Mouse (Mus musculus): ENCODE measurements around the gene Sorcs2. TPM values are rescaled to one million over a fixed set of nuclear protein-coding genes. Genes with fewer than 3 reads are reported as not detected.

Sorcs2 gene
- polyA plus RNA-seq, 1 experiment from 2014 or later = 21.8 TPM

- 20% methylated on average over 11 of the region's 11 CpGs for WGBS
- H3K27ac ChIP-seq (ENCODE audit: low read length) = no peak overlapping the region
- H3K9me3 ChIP-seq (ENCODE audit: control insufficient read depth, low read length) = no peaks in the 10 kb centered on the region
- no peaks in the 10 kb centered on the region for H3K4me1 ChIP-seq (replicated peaks; ENCODE audit: control insufficient read depth, insufficient read depth, low read length)
- no peak overlapping the region for H3K9ac ChIP-seq (ENCODE audit: low read length)
- no peak for ATAC-seq (ENCODE audit: low read depth)
- H3K27me3 ChIP-seq (ENCODE audit: control insufficient read depth, insufficient read depth, low read depth, low read length) = no peaks in the 10 kb centered on the region
- no peaks in the 10 kb centered on the region for H3K36me3 ChIP-seq (ENCODE audit: control insufficient read depth, insufficient read depth, low read length)
- no peak overlapping the region for H3K4me2 ChIP-seq (ENCODE audit: low read depth, low read length)
- H3K4me3 ChIP-seq (ENCODE audit: low read length) = no peak overlapping the region
These were observed 29.9 kb upstream of the Sorcs2 start for GRCm38 (mm10) chr5:36427831-36428230.

DNA sequence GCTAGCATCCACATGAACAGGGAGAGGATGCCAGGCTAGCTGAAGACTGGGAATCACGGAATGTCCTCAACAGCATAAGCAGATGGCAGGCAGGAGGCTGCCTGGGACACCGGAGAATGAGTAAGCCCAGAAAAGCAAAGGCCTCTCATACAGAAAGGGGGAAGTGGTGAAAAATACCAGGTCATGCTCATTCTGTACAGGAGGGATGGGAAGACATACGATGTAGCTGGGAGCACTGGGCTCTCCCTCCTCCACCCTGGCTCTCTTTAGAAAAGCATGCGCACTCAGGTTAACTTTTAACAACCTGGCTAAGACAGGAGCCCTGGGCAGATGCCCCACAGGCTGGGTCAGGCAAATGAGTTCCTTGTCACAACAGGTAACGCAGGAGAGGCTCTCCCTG, 28.5 kb upstream of the Sorcs2 start:
- no peak for ATAC-seq (ENCODE audit: low read depth)
- H3K27me3 ChIP-seq (ENCODE audit: control insufficient read depth, insufficient read depth, low read depth, low read length) = no peaks in the 10 kb centered on the region
- H3K27ac ChIP-seq (ENCODE audit: low read length) = no peak overlapping the region
- H3K9ac ChIP-seq (ENCODE audit: low read length) = no peak overlapping the region
- no peak overlapping the region for H3K4me2 ChIP-seq (ENCODE audit: low read depth, low read length)
- no peaks in the 10 kb centered on the region for H3K4me1 ChIP-seq (replicated peaks; ENCODE audit: control insufficient read depth, insufficient read depth, low read length)
- 60% methylated on average over 5 of the region's 5 CpGs for WGBS
- no peak overlapping the region for H3K4me3 ChIP-seq (ENCODE audit: low read length)
- no peaks in the 10 kb centered on the region for H3K9me3 ChIP-seq (ENCODE audit: control insufficient read depth, low read length)
- no peaks in the 10 kb centered on the region for H3K36me3 ChIP-seq (ENCODE audit: control insufficient read depth, insufficient read depth, low read length)

DNA sequence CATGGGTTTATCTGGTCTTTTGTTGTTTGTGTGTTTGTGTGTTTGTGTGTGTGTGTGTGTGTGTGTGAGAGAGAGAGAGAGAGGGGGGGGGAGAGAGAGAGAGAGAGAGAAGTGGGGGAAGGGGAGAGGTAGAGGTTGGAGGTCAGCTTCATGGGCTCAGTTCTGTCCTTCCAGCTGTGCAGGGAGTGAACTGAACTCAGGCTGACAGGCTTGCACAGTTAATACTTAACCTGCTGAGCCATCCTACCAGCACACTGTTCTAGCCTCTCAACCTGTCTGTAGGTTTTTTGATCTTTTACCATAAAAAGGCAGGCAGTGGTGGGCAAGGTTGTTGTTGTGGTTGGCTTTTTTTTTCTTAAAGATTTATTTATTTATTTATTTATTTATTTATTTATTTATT, 26.7 kb upstream of the Sorcs2 start:
- no peak overlapping the region for H3K9ac ChIP-seq (ENCODE audit: low read length)
- no peaks in the 10 kb centered on the region for H3K27me3 ChIP-seq (ENCODE audit: control insufficient read depth, insufficient read depth, low read depth, low read length)
- ATAC-seq (ENCODE audit: low read depth) = no peak
- no peak overlapping the region for H3K4me2 ChIP-seq (ENCODE audit: low read depth, low read length)
- no peaks in the 10 kb centered on the region for H3K36me3 ChIP-seq (ENCODE audit: control insufficient read depth, insufficient read depth, low read length)
- H3K27ac ChIP-seq (ENCODE audit: low read length) = no peak overlapping the region
- H3K4me1 ChIP-seq (replicated peaks; ENCODE audit: control insufficient read depth, insufficient read depth, low read length) = no peaks in the 10 kb centered on the region
- H3K9me3 ChIP-seq (ENCODE audit: control insufficient read depth, low read length) = no peaks in the 10 kb centered on the region
- no peak overlapping the region for H3K4me3 ChIP-seq (ENCODE audit: low read length)

- no peaks in the 10 kb centered on the region for H3K4me1 ChIP-seq (replicated peaks; ENCODE audit: control insufficient read depth, insufficient read depth, low read length)
- no peak for ATAC-seq (ENCODE audit: low read depth)
- no peaks in the 10 kb centered on the region for H3K36me3 ChIP-seq (ENCODE audit: control insufficient read depth, insufficient read depth, low read length)
These were observed 24.8 kb upstream of the Sorcs2 start for GRCm38 (mm10) chr5:36422689-36423088.

GRCm38 (mm10) chr5:36419861-36420260, 21.9 kb upstream of the Sorcs2 start:
- Histone ChIP-seq H3K27me3 (ENCODE audit: control insufficient read depth, insufficient read depth, low read depth, low read length) (no peaks in the 10 kb centered on the region), H3K4me1 (replicated peaks; ENCODE audit: control insufficient read depth, insufficient read depth, low read length) (no peaks in the 10 kb centered on the region), H3K4me3 (ENCODE audit: low read length) (no peak overlapping the region), H3K27ac (ENCODE audit: low read length) (no peak overlapping the region), H3K9ac (ENCODE audit: low read length) (no peak overlapping the region), H3K4me2 (ENCODE audit: low read depth, low read length) (no peak overlapping the region), H3K36me3 (ENCODE audit: control insufficient read depth, insufficient read depth, low read length) (no peaks in the 10 kb centered on the region), H3K9me3 (ENCODE audit: control insufficient read depth, low read length) (no peaks in the 10 kb centered on the region)
- ATAC-seq (ENCODE audit: low read depth) = no peak
- 73% methylated on average over 3 of the region's 3 CpGs for WGBS

More at GRCm38 (mm10) chr5:36422689-36423088, 24.8 kb upstream of the Sorcs2 start:
- H3K27me3 ChIP-seq (ENCODE audit: control insufficient read depth, insufficient read depth, low read depth, low read length) = no peaks in the 10 kb centered on the region
- no peak overlapping the region for H3K4me3 ChIP-seq (ENCODE audit: low read length)
- H3K4me2 ChIP-seq (ENCODE audit: low read depth, low read length) = no peak overlapping the region
- no peak overlapping the region for H3K9ac ChIP-seq (ENCODE audit: low read length)
- no peak overlapping the region for H3K27ac ChIP-seq (ENCODE audit: low read length)
- H3K9me3 ChIP-seq (ENCODE audit: control insufficient read depth, low read length) = no peaks in the 10 kb centered on the region

- Histone ChIP-seq H3K4me3 (ENCODE audit: low read length) (no peak overlapping the region), H3K36me3 (ENCODE audit: control insufficient read depth, insufficient read depth, low read length) (no peaks in the 10 kb centered on the region), H3K27ac (ENCODE audit: low read length) (no peak overlapping the region), H3K4me1 (replicated peaks; ENCODE audit: control insufficient read depth, insufficient read depth, low read length) (no peaks in the 10 kb centered on the region), H3K9ac (ENCODE audit: low read length) (no peak overlapping the region), H3K4me2 (ENCODE audit: low read depth, low read length) (no peak overlapping the region), H3K27me3 (ENCODE audit: control insufficient read depth, insufficient read depth, low read depth, low read length) (no peaks in the 10 kb centered on the region), H3K9me3 (ENCODE audit: control insufficient read depth, low read length) (no peaks in the 10 kb centered on the region)
- WGBS = 65% methylated on average over 6 of the region's 6 CpGs
- ATAC-seq (ENCODE audit: low read depth) = no peak
These were observed 16.9 kb upstream of the Sorcs2 start for GRCm38 (mm10) chr5:36414712-36415331.

GRCm38 (mm10) chr5:36398463-36399364, 775 bp upstream of the Sorcs2 start:
- no peaks in the 10 kb centered on the region for H3K9me3 ChIP-seq (ENCODE audit: control insufficient read depth, low read length)
- H3K27me3 ChIP-seq (ENCODE audit: control insufficient read depth, insufficient read depth, low read depth, low read length) = no peaks in the 10 kb centered on the region
- ATAC-seq (ENCODE audit: low read depth) = 0 out of 2 replicates have a peak, but pooled peaks have one; percentile 5
- no peak overlapping the region for H3K4me3 ChIP-seq (ENCODE audit: low read length)
- WGBS = 9% methylated on average over 18 of the region's 18 CpGs
- H3K27ac ChIP-seq (ENCODE audit: low read length) = no peak overlapping the region
- peak overlapping the region; percentile 30; the same call in 1 of the 2 replicates for H3K4me2 ChIP-seq (ENCODE audit: low read depth, low read length)
- H3K4me1 ChIP-seq (replicated peaks; ENCODE audit: control insufficient read depth, insufficient read depth, low read length) = peaks cover 24% of the 10 kb centered on the region
- no peak overlapping the region for H3K9ac ChIP-seq (ENCODE audit: low read length)
- H3K36me3 ChIP-seq (ENCODE audit: control insufficient read depth, insufficient read depth, low read length) = no peaks in the 10 kb centered on the region

DNA sequence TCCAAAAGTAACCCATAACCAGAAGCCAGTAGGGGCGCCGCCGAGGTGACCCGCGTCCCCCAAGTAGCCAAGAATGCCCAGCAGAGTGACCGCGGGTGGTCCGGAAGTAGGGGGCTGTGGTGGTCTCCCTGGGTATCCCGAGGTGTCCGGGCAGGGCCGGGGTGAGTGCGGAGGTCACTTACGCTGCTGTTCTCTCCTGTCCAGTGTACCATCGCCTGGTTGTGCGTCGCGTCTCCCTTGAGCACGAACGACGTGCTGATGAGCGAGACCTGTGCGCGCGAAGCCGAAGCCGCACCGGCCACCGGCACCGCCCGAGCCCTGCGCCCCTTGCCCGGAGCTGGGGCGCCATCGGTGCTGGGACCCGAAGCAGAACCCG, 567 bp downstream of the Sorcs2 start:
- peaks cover 28% of the 10 kb centered on the region for H3K4me1 ChIP-seq (replicated peaks; ENCODE audit: control insufficient read depth, insufficient read depth, low read length)
- WGBS = 1% methylated on average over 36 of the region's 36 CpGs
- peak overlapping the region; percentile 98 for H3K4me2 ChIP-seq (ENCODE audit: low read depth, low read length)
- no peaks in the 10 kb centered on the region for H3K36me3 ChIP-seq (ENCODE audit: control insufficient read depth, insufficient read depth, low read length)
- peak overlapping the region; percentile 72 for H3K27ac ChIP-seq (ENCODE audit: low read length)
- no peaks in the 10 kb centered on the region for H3K27me3 ChIP-seq (ENCODE audit: control insufficient read depth, insufficient read depth, low read depth, low read length)
- no peaks in the 10 kb centered on the region for H3K9me3 ChIP-seq (ENCODE audit: control insufficient read depth, low read length)
- peak overlapping the region; percentile 79 for H3K9ac ChIP-seq (ENCODE audit: low read length)
- peak overlapping the region; percentile 68 for H3K4me3 ChIP-seq (ENCODE audit: low read length)
- peak; percentile 15; the same call in 1 of the 2 replicates for ATAC-seq (ENCODE audit: low read depth)

GRCm38 (mm10) chr5:36396491-36397383, 1.2 kb downstream of the Sorcs2 start:
- H3K36me3 ChIP-seq (ENCODE audit: control insufficient read depth, insufficient read depth, low read length) = no peaks in the 10 kb centered on the region
- H3K27me3 ChIP-seq (ENCODE audit: control insufficient read depth, insufficient read depth, low read depth, low read length) = no peaks in the 10 kb centered on the region
- peak overlapping the region; percentile 68 for H3K4me3 ChIP-seq (ENCODE audit: low read length)
- peak; percentile 56 for ATAC-seq (ENCODE audit: low read depth)
- H3K9ac ChIP-seq (ENCODE audit: low read length) = peak overlapping the region; percentile 79
- H3K4me2 ChIP-seq (ENCODE audit: low read depth, low read length) = peak overlapping the region; percentile 98
- WGBS = 2% methylated on average over 18 of the region's 18 CpGs
- no peaks in the 10 kb centered on the region for H3K9me3 ChIP-seq (ENCODE audit: control insufficient read depth, low read length)
- peaks cover 34% of the 10 kb centered on the region for H3K4me1 ChIP-seq (replicated peaks; ENCODE audit: control insufficient read depth, insufficient read depth, low read length)
- peak overlapping the region; percentile 72 for H3K27ac ChIP-seq (ENCODE audit: low read length)
